Mouse (Mus musculus): Measurements from ENCODE around the gene Ccl27a. TPM values are rescaled to one million over a fixed set of nuclear protein-coding genes. Genes with fewer than 3 reads are reported as not detected.

The Ccl27a gene
- polyA plus RNA-seq, 1 experiment from 2014 or later, result 281 TPM

DNA sequence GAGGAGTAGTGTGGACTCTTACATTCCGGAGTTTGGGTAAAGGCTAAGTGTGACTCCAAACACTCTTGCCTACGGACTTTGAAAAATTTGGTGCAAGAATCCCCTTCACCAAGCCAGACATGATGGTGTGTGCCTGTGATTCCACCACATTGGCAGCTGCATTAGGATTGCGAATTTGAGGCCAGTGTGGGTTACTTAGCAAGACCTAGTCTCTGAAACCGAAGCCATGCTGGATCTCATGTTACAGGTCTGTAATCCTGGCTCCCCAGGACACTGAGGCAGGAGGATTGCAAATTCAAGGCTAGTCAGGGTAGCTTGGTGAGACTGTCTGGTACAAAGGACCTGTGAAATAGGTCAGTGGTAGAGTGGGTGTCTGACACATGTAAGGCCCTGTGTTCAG is 15.3 kb downstream of the Ccl27a start:
- peaks cover 15% of the 10 kb centered on the region; the same call in 1 of the 2 replicates for H3K4me1 ChIP-seq (ENCODE audit: control insufficient read depth, insufficient read depth, low read length)
- no peaks in the 10 kb centered on the region for H3K9me3 ChIP-seq (ENCODE audit: control insufficient read depth, low read length)
- H3K9ac ChIP-seq (replicated peaks; ENCODE audit: low read depth, low read length), result no peak overlapping the region
- H3K4me3 ChIP-seq (ENCODE audit: low read depth, low read length), result no peak overlapping the region
- H3K27me3 ChIP-seq (ENCODE audit: control insufficient read depth, insufficient read depth, low read length), result no peaks in the 10 kb centered on the region
- no peak for ATAC-seq (ENCODE audit: low read depth)
- no peaks in the 10 kb centered on the region for H3K36me3 ChIP-seq (ENCODE audit: control insufficient read depth, insufficient read depth, low read length)
- H3K27ac ChIP-seq (ENCODE audit: low read depth, low read length), result no peak overlapping the region
- no peak overlapping the region for H3K4me2 ChIP-seq (ENCODE audit: low read depth, low read length)
- 94% methylated on average over 4 of the region's 4 CpGs for WGBS

DNA sequence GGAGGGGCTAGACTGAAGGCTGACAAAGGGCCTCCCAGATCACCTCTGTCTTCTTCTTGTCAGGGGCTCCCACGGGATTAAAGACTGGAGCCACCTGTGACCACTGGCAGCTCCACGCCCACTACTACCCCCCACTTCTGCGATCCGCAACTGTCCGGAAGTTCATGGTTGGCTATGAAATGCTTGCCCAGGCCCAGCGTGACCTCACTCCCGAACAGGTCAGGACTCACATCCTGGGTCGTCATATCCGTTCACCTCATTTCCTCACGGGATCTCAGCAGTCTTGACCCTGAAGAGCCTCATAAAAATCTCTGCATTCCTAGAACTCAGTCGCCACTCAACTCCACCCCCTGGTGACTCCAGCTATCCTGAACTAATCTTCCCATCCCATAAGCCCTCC is 16.0 kb downstream of the Ccl27a start:
- 86% methylated on average over 11 of the region's 11 CpGs for WGBS

DNA sequence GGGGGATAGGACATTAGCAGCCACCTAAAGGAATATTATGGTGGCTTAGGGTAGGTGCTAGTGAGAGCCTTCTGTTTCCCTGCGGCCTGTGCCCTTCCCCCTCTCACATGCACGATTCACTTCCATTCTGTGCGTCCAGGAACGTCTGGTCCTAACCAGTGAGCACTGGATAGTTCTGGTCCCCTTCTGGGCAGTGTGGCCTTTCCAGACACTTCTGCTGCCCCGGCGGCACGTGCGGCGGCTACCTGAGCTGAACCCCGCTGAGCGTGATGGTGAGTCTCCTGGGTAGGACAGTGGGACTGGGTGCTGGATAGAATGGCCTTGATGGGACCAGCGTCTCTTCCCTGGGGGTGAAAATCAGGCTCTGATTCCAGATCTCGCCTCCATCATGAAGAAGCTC is 16.7 kb downstream of the Ccl27a start:
- H3K9me3 ChIP-seq (ENCODE audit: control insufficient read depth, low read length), result no peaks in the 10 kb centered on the region
- ATAC-seq (ENCODE audit: low read depth), result no peak
- no peak overlapping the region for H3K4me2 ChIP-seq (ENCODE audit: low read depth, low read length)
- no peak overlapping the region for H3K27ac ChIP-seq (ENCODE audit: low read depth, low read length)
- peaks cover 15% of the 10 kb centered on the region; the same call in 1 of the 2 replicates for H3K4me1 ChIP-seq (ENCODE audit: control insufficient read depth, insufficient read depth, low read length)
- 94% methylated on average over 13 of the region's 13 CpGs for WGBS
- no peak overlapping the region for H3K9ac ChIP-seq (replicated peaks; ENCODE audit: low read depth, low read length)
- H3K27me3 ChIP-seq (ENCODE audit: control insufficient read depth, insufficient read depth, low read length), result no peaks in the 10 kb centered on the region
- no peaks in the 10 kb centered on the region for H3K36me3 ChIP-seq (ENCODE audit: control insufficient read depth, insufficient read depth, low read length)
- no peak overlapping the region for H3K4me3 ChIP-seq (ENCODE audit: low read depth, low read length)

More for the DNA sequence above, 16.0 kb downstream of the Ccl27a start:
- Histone ChIP-seq H3K4me1 (ENCODE audit: control insufficient read depth, insufficient read depth, low read length) (peaks cover 15% of the 10 kb centered on the region; the same call in 1 of the 2 replicates), H3K4me2 (ENCODE audit: low read depth, low read length) (no peak overlapping the region), H3K9me3 (ENCODE audit: control insufficient read depth, low read length) (no peaks in the 10 kb centered on the region), H3K27ac (ENCODE audit: low read depth, low read length) (no peak overlapping the region), H3K9ac (replicated peaks; ENCODE audit: low read depth, low read length) (no peak overlapping the region), H3K4me3 (ENCODE audit: low read depth, low read length) (no peak overlapping the region), H3K36me3 (ENCODE audit: control insufficient read depth, insufficient read depth, low read length) (no peaks in the 10 kb centered on the region), H3K27me3 (ENCODE audit: control insufficient read depth, insufficient read depth, low read length) (no peaks in the 10 kb centered on the region)
- no peak for ATAC-seq (ENCODE audit: low read depth)

DNA sequence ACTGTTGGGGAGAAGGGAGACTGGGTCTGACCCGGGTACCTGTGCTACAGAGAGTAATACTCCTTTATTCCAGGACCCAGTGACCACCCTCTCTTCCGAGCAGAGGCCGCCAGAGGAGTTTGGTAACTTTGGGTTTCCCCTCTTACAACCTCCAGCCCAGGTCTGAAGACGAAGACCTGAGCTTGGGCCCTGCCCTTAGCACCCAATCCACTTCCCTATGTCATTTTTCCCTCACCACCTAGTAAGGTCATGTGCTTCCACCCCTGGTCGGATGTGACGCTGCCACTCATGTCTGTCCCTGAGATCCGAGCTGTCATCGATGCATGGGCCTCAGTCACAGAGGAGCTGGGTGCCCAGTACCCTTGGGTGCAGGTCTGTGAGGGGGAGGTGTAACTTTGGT is 17.6 kb downstream of the Ccl27a start:
- H3K27ac ChIP-seq (ENCODE audit: low read depth, low read length), result 0 out of 2 replicates have a peak overlapping the region, but pooled peaks have one; percentile 72
- ATAC-seq (ENCODE audit: low read depth), result no peak
- H3K4me1 ChIP-seq (ENCODE audit: control insufficient read depth, insufficient read depth, low read length), result peaks cover 15% of the 10 kb centered on the region; the same call in 1 of the 2 replicates
- H3K9ac ChIP-seq (replicated peaks; ENCODE audit: low read depth, low read length), result peak overlapping the region; percentile 76
- 83% methylated on average over 8 of the region's 8 CpGs for WGBS
- no peaks in the 10 kb centered on the region for H3K27me3 ChIP-seq (ENCODE audit: control insufficient read depth, insufficient read depth, low read length)
- no peaks in the 10 kb centered on the region for H3K9me3 ChIP-seq (ENCODE audit: control insufficient read depth, low read length)
- H3K4me3 ChIP-seq (ENCODE audit: low read depth, low read length), result peak overlapping the region; percentile 76
- H3K4me2 ChIP-seq (ENCODE audit: low read depth, low read length), result peak overlapping the region; percentile 93
- no peaks in the 10 kb centered on the region for H3K36me3 ChIP-seq (ENCODE audit: control insufficient read depth, insufficient read depth, low read length)

DNA sequence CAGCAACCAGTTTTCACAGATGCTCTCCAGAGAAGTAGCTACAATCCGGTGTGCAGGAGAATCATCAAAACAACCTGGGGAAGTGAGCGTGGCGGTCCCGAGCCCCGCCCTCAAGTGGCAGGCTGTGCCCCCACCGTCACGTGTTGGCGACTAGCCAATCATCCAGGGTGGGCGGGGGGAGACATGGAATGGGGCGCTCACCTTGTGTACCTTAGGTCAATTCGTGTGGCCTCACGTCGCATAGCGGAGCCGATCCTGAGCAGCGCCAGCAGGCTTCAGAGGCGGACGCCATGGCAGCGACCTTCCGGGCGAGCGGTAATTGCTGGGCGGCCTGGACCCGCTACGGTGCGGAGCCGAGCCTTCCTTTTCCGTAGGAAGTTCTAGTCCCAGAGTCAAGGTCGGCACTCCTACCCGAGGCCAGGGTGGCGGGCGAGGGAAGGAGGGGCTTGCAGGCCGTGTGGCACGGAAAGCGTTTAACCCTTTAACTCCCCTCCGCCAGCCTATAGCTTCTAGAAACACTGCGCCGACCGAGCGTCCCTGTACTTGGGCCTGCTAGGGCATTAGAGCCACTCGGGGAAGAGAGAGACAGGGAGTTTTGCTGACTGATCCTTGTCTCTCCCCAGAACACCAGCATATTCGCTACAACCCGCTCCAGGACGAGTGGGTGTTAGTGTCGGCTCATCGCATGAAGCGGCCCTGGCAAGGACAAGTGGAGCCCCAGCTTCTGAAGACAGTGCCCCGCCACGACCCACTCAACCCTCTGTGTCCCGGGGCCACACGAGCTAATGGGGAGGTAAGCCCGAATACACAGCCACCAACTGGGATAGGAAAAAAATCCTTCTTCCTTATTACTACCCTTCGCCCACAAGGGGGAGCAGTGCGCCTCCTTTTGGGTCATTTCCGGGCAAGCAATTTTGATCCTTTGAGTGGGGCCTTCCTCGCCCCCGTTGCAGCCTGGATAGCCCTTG is 18.4 kb downstream of the Ccl27a start, which contains the start of gene Sigmar1:
TSS of gene Sigmar1 (minus strand) at position 820 of the 968 bp plus-strand sequence.
- peak; percentile 82 for ATAC-seq (ENCODE audit: low read depth)
- under 1% methylated on average over 57 of the region's 57 CpGs for WGBS
- Histone ChIP-seq H3K27ac (ENCODE audit: low read depth, low read length) (peak within 1 kb of the TSS; percentile 72), H3K9me3 (ENCODE audit: control insufficient read depth, low read length) (no peaks in the 10 kb centered on the region), H3K27me3 (ENCODE audit: control insufficient read depth, insufficient read depth, low read length) (no peaks in the 10 kb centered on the region), H3K4me1 (ENCODE audit: control insufficient read depth, insufficient read depth, low read length) (peaks cover 10% of the 10 kb centered on the region; the same call in 1 of the 2 replicates), H3K9ac (replicated peaks; ENCODE audit: low read depth, low read length) (peak within 1 kb of the TSS; percentile 76), H3K4me2 (ENCODE audit: low read depth, low read length) (peak within 1 kb of the TSS; percentile 93), H3K4me3 (ENCODE audit: low read depth, low read length) (peak within 1 kb of the TSS; percentile 76), H3K36me3 (ENCODE audit: control insufficient read depth, insufficient read depth, low read length) (no peaks in the 10 kb centered on the region)

DNA sequence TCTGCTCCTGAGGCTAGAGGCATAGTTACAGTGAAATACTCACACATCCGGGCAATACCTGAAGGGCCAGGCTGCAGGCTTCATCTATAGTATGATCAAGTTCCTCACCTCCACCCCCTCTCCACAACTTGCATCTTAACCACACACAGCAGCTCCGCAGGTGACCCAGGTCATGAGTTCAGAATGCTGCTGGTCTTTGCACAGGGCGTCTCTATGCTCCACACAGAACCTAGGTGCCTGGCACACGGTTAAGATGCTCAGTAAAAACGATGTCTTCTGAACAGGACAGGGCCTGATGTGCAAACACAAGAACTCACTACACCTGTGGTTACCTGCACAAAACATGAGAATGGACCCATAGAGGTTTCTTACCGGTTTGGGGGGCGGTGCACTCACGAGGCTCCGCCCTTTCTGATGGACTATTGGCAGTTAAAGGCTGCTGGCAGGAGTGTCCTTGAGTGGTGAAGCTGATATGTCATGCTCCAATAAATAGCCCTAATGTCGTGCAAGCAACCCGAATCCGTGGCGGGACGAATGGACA is 19.2 kb downstream of the Ccl27a start, which contains the start of gene Galt:
TSS of gene Galt (plus strand) at position 432 of the 541 bp plus-strand sequence.
- H3K9me3 ChIP-seq (ENCODE audit: control insufficient read depth, low read length), result no peaks in the 10 kb centered on the region
- H3K4me3 ChIP-seq (ENCODE audit: low read depth, low read length), result peak within 1 kb of the TSS; percentile 76
- peak; percentile 62 for ATAC-seq (ENCODE audit: low read depth)
- peak within 1 kb of the TSS; percentile 93 for H3K4me2 ChIP-seq (ENCODE audit: low read depth, low read length)
- no peaks in the 10 kb centered on the region for H3K27me3 ChIP-seq (ENCODE audit: control insufficient read depth, insufficient read depth, low read length)
- 13% methylated on average over 14 of the region's 14 CpGs for WGBS
- no peaks in the 10 kb centered on the region for H3K36me3 ChIP-seq (ENCODE audit: control insufficient read depth, insufficient read depth, low read length)
- H3K4me1 ChIP-seq (ENCODE audit: control insufficient read depth, insufficient read depth, low read length), result peaks cover 9% of the 10 kb centered on the region; the same call in 1 of the 2 replicates
- H3K9ac ChIP-seq (replicated peaks; ENCODE audit: low read depth, low read length), result peak within 1 kb of the TSS; percentile 76
- peak within 1 kb of the TSS; percentile 72 for H3K27ac ChIP-seq (ENCODE audit: low read depth, low read length)

DNA sequence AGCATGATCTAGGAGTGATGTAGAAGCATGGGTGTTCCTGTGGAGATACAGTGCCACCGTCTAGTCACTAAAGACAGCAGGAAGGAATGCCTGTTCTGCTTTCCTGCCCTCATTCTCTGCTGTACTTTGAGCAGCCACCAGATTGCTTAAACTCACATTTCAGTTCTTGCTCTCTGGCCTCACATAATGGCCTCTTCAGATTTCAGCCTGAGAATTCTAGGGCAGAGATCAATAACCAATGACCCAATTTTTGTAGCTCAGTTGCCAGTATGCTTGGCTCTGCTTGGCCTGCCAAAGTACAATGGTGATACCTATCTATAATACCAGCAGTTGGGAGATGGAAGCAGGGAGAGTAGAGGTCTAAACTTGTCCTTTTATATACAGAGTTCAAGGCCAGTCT is 29.0 kb downstream of the Ccl27a start:
- no peaks in the 10 kb centered on the region for H3K36me3 ChIP-seq (ENCODE audit: control insufficient read depth, insufficient read depth, low read length)
- H3K4me2 ChIP-seq (ENCODE audit: low read depth, low read length), result no peak overlapping the region
- H3K27ac ChIP-seq (ENCODE audit: low read depth, low read length), result no peak overlapping the region
- no peak overlapping the region for H3K4me3 ChIP-seq (ENCODE audit: low read depth, low read length)
- 88% methylated on average over 1 of the region's 1 CpGs for WGBS
- no peak for ATAC-seq (ENCODE audit: low read depth)
- H3K9ac ChIP-seq (replicated peaks; ENCODE audit: low read depth, low read length), result no peak overlapping the region
- no peaks in the 10 kb centered on the region for H3K27me3 ChIP-seq (ENCODE audit: control insufficient read depth, insufficient read depth, low read length)
- H3K4me1 ChIP-seq (ENCODE audit: control insufficient read depth, insufficient read depth, low read length), result peaks cover 6% of the 10 kb centered on the region
- no peaks in the 10 kb centered on the region for H3K9me3 ChIP-seq (ENCODE audit: control insufficient read depth, low read length)

DNA sequence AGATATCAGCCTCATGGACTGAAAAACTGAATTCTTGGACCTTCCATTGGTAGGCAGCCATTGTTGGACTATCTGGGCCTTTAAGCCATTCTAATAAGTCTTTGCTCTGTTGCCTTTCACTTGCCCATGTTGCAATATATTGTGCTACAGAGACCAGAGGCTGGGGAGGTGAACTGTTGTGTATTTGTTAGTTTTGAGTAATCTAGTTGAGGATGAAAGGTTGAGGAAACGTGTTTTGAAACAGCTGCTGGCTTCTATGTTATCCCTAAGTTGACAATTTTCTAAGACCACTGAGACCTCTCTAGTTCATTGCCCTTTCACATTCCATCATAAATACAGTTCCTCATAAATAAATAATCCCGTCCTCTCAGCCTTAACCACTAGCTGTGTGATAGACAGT is 29.9 kb downstream of the Ccl27a start:
- peaks cover 14% of the 10 kb centered on the region for H3K4me1 ChIP-seq (ENCODE audit: control insufficient read depth, insufficient read depth, low read length)
- no peak overlapping the region for H3K9ac ChIP-seq (replicated peaks; ENCODE audit: low read depth, low read length)
- no peaks in the 10 kb centered on the region for H3K27me3 ChIP-seq (ENCODE audit: control insufficient read depth, insufficient read depth, low read length)
- H3K4me3 ChIP-seq (ENCODE audit: low read depth, low read length), result no peak overlapping the region
- no peaks in the 10 kb centered on the region for H3K36me3 ChIP-seq (ENCODE audit: control insufficient read depth, insufficient read depth, low read length)
- no peak overlapping the region for H3K4me2 ChIP-seq (ENCODE audit: low read depth, low read length)
- no peaks in the 10 kb centered on the region for H3K9me3 ChIP-seq (ENCODE audit: control insufficient read depth, low read length)
- WGBS, result 67% methylated on average over 2 of the region's 2 CpGs
- ATAC-seq (ENCODE audit: low read depth), result no peak
- no peak overlapping the region for H3K27ac ChIP-seq (ENCODE audit: low read depth, low read length)

DNA sequence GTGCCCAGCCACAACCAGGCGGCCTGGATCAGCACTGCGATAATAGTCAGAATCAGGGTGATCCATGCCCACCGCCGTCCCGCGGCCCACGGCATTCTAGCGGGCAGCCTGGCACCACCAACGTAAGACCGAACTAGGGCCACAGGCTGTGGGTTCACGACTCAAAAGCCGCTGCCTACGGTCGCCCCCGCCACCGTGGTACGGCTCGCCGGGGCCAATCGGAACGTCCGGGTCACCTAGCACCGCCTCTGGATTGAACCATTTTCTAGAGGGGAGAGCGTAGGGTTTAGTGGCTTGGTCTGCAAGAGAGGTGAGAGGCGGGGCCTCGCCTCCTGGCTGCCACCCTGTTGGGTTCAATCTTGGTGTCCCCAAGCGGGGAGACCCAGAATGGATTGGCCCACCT is 32.9 kb downstream of the Ccl27a start:
- peak overlapping the region; percentile 83 for H3K4me2 ChIP-seq (ENCODE audit: low read depth, low read length)
- peak overlapping the region; percentile 73 for H3K27ac ChIP-seq (ENCODE audit: low read depth, low read length)
- no peaks in the 10 kb centered on the region for H3K36me3 ChIP-seq (ENCODE audit: control insufficient read depth, insufficient read depth, low read length)
- H3K9ac ChIP-seq (replicated peaks; ENCODE audit: low read depth, low read length), result peak overlapping the region; percentile 70
- H3K4me1 ChIP-seq (ENCODE audit: control insufficient read depth, insufficient read depth, low read length), result peaks cover 14% of the 10 kb centered on the region
- no peaks in the 10 kb centered on the region for H3K27me3 ChIP-seq (ENCODE audit: control insufficient read depth, insufficient read depth, low read length)
- WGBS, result 0% methylated on average over 27 of the region's 27 CpGs
- H3K4me3 ChIP-seq (ENCODE audit: low read depth, low read length), result peak overlapping the region; percentile 53
- no peaks in the 10 kb centered on the region for H3K9me3 ChIP-seq (ENCODE audit: control insufficient read depth, low read length)
- ATAC-seq (ENCODE audit: low read depth), result peak; percentile 98

Measured in neural tube, embryonic 14.5 days (tissue).